Mouse (Mus musculus): Measurements from ENCODE around the gene Wfdc11.

- TF ChIP-seq SMC3 (IDR thresholded peaks at IDR 0.05; ENCODE audit: low read depth, low read length) = no peak
- TF ChIP-seq CTCF (conservative IDR thresholded peaks at IDR 0.05 in 1 of 2, IDR thresholded peaks at IDR 0.05 in 1 of 2; ENCODE audit: low read depth in 2 of 2, low read length in 2 of 2) = no peak
- TF ChIP-seq GABPA (IDR thresholded peaks at IDR 0.05; ENCODE audit: insufficient replicate concordance, low read depth, low read length) = no peak
- TF ChIP-seq POLR2A (IDR thresholded peaks at IDR 0.05; ENCODE audit: low read depth, low read length) = no peak
- TF ChIP-seq MAX (IDR thresholded peaks at IDR 0.05; ENCODE audit: low read length) = no peak
- no peak for TF ChIP-seq EP300 (IDR thresholded peaks at IDR 0.05; ENCODE audit: low read length)
- no peak for TF ChIP-seq ZNF384 (IDR thresholded peaks at IDR 0.05; ENCODE audit: low read depth, low read length)
- TF ChIP-seq BHLHE40 (IDR thresholded peaks at IDR 0.05; ENCODE audit: low read depth, low read length) = no peak
- no peak for TF ChIP-seq ZC3H11A (IDR thresholded peaks at IDR 0.05; ENCODE audit: low read depth, low read length)
- TF ChIP-seq USF2 (conservative IDR thresholded peaks at IDR 0.05; ENCODE audit: low read depth, low read length) = no peak
- no peak for TF ChIP-seq MEF2A (IDR thresholded peaks at IDR 0.05; ENCODE audit: borderline replicate concordance, low read depth, low read length)
Measured at GRCm38 (mm10) chr2:164723276-164723675, 49.4 kb upstream of the Wfdc11 start.

All from CH12.LX (cell line).